Mouse (Mus musculus) E14TG2a.4 (cell line): ENCODE results near the gene Pcnx3.

Experiments
- CTCF ChIP-seq: conservative IDR thresholded peaks from 2 replicates; pipeline ENCODE4 v1.5.1; 2014; ENCODE audit warnings: low read length
- NANOG ChIP-seq: IDR thresholded peaks from 2 replicates; pipeline ENCODE4 v1.6.1; 2014; ENCODE audit warnings: borderline replicate concordance, low read length, mixed read lengths
- POU5F1 ChIP-seq: IDR thresholded peaks from 2 replicates; pipeline ENCODE4 v1.6.1; 2014; ENCODE audit warnings: low read length, borderline replicate concordance

DNA sequence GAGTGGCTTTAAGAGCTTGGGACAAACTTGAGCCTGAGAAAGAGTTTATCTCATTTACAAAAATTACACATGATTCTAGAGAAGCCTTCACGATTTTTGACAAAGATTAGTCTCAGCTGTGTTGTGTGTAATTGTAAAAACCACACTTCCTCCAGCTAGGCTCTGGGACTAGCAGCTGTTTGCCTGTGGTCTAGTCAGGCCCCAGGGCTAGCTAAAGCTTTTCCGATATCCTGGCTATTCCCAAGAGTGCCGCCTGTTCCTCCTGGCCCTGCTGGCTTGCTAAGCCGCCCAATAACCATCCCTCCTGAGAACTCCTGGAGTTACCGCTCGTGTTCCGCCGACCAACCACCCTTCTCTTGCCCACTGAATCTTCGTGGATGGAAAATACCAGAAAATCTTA is 56.6 kb downstream of the Pcnx3 start:
- TF ChIP-seq CTCF (no peak), NANOG (no peak), POU5F1 (no peak)
